Mouse (Mus musculus) embryonic facial prominence, embryonic 14.5 days (tissue): ENCODE measurements around the gene Rasal1. TPM values are rescaled to one million over a fixed set of nuclear protein-coding genes. Genes with fewer than 3 reads are reported as not detected.

ENCODE experiments used
- ATAC-seq: fragments of 200-750 bp; cut with Nextera tagmentation; 2 replicates; pipeline ENCODE4 v1.8.0; 2017; ENCODE audit warnings: low read depth, moderate number of reproducible peaks, moderate TSS enrichment
- DNase-seq: peaks from one replicate; pipeline ENCODE4 v3.0.0-alpha.2; 2015; ENCODE audit warnings: low spot score
- H3K27ac ChIP-seq: fragments of 300-500 bp; sonication (generic); replicated peaks from 2 replicates; pipeline ENCODE4 v1.5.1; 2014; ENCODE audit warnings: low read depth, mild to moderate bottlenecking, low read length, moderate library complexity
- H3K27me3 ChIP-seq: fragments of 300-500 bp; sonication (generic); replicated peaks from 2 replicates; pipeline ENCODE4 v1.6.1; 2014; ENCODE audit warnings: low read length; ENCODE audit not compliant: control insufficient read depth, insufficient read depth
- H3K36me3 ChIP-seq: fragments of 300-500 bp; sonication (generic); 2 replicates; pipeline ENCODE4 v1.6.1; 2014; ENCODE audit warnings: low read length, mixed read lengths; ENCODE audit not compliant: control insufficient read depth, insufficient read depth
- H3K4me1 ChIP-seq: fragments of 300-500 bp; sonication (generic); 2 replicates; pipeline ENCODE4 v1.6.1; 2014; ENCODE audit warnings: antibody characterized with exemption, low read length; ENCODE audit not compliant: control insufficient read depth, insufficient read depth
- H3K4me2 ChIP-seq: fragments of 300-500 bp; sonication (generic); 2 replicates; pipeline ENCODE4 v1.6.1; 2014; ENCODE audit warnings: low read depth, mild to moderate bottlenecking, low read length, moderate library complexity, mixed read lengths
- H3K4me3 ChIP-seq: fragments of 300-500 bp; sonication (generic); 2 replicates; pipeline ENCODE4 v1.5.1; 2014; ENCODE audit warnings: low read depth, mild to moderate bottlenecking, low read length
- H3K9ac ChIP-seq: fragments of 300-500 bp; sonication (generic); 2 replicates; pipeline ENCODE4 v1.6.1; 2014; ENCODE audit warnings: low read depth, mild to moderate bottlenecking, low read length, moderate library complexity, mixed read lengths
- H3K9me3 ChIP-seq: fragments of 300-500 bp; sonication (generic); 2 replicates; pipeline ENCODE4 v1.6.1; 2016; ENCODE audit warnings: low read length; ENCODE audit not compliant: control insufficient read depth
- WGBS: fragments of 180-500 bp; shearing (Covaris S2); extraction: QIAGEN DNeasy Blood & Tissue Kit; methylation state at CpG from one replicate; pipeline ENCODE4 v1.1.7; 2014; 5-methylcytosine and 5-hydroxymethylcytosine counted together
- polyA plus RNA-seq: library from polyadenylated mRNA; unstranded; fragments of >200 nt; fragmentation: Nextera tagmentation; extraction: Ambion mirVana; gene quantifications from 2 replicates; pipeline ENCODE4 v1.2.1, GENCODE M21; 2014

The Rasal1 gene
- polyA plus RNA-seq, 1 experiment from 2014 or later = 1.4 TPM

- DNase-seq = no peak
- ATAC-seq = no peak
- no peak overlapping the region for H3K27ac ChIP-seq
- H3K4me2 ChIP-seq = peak overlapping the region; percentile 42
- no peaks in the 10 kb centered on the region for H3K36me3 ChIP-seq
- H3K4me3 ChIP-seq = no peak overlapping the region
- H3K9ac ChIP-seq = no peak overlapping the region
- WGBS = 5% methylated on average over 16 of the region's 16 CpGs
- peaks cover 15% of the 10 kb centered on the region; the same call in 1 of the 2 replicates for H3K4me1 ChIP-seq
- peaks cover 26% of the 10 kb centered on the region for H3K27me3 ChIP-seq
- H3K9me3 ChIP-seq = no peaks in the 10 kb centered on the region
Measured at GRCm38 (mm10) chr5:120706541-120706940, 57.9 kb downstream of the Rasal1 start.

- Histone ChIP-seq H3K9ac (no peak overlapping the region), H3K9me3 (no peaks in the 10 kb centered on the region), H3K27me3 (peaks cover 31% of the 10 kb centered on the region), H3K4me2 (peak overlapping the region; percentile 42), H3K4me1 (peaks cover 15% of the 10 kb centered on the region; the same call in 1 of the 2 replicates), H3K36me3 (no peaks in the 10 kb centered on the region), H3K4me3 (no peak overlapping the region), H3K27ac (no peak overlapping the region)
- WGBS = 40% methylated on average over 13 of the region's 13 CpGs
- no peak for DNase-seq
- ATAC-seq = no peak
Measured at GRCm38 (mm10) chr5:120706976-120707375, 58.4 kb downstream of the Rasal1 start.

GRCm38 (mm10) chr5:120710161-120710825, 61.7 kb downstream of the Rasal1 start:
- DNase-seq (peak; percentile 68), ATAC-seq (peak; percentile 12; the same call in 1 of the 2 replicates)
- Histone ChIP-seq H3K4me2 (peak overlapping the region; percentile 66), H3K9ac (peak overlapping the region; percentile 58), H3K9me3 (no peaks in the 10 kb centered on the region), H3K27me3 (peaks cover 56% of the 10 kb centered on the region), H3K27ac (no peak overlapping the region), H3K36me3 (no peaks in the 10 kb centered on the region), H3K4me1 (peaks cover 15% of the 10 kb centered on the region; the same call in 1 of the 2 replicates), H3K4me3 (peak overlapping the region; percentile 49)
- WGBS = 0% methylated on average over 21 of the region's 40 CpGs

GRCm38 (mm10) chr5:120710826-120711248, 62.2 kb downstream of the Rasal1 start:
- ATAC-seq = no peak; the same call in 1 of the 2 replicates
- 2% methylated on average over 23 of the region's 34 CpGs for WGBS

GRCm38 (mm10) chr5:120711416-120711815, 62.8 kb downstream of the Rasal1 start:
- 3% methylated on average over 15 of the region's 43 CpGs for WGBS
- ATAC-seq = 0 out of 2 replicates have a peak, but pooled peaks have one; percentile 19
- H3K4me3 ChIP-seq = peak overlapping the region; percentile 49
- H3K36me3 ChIP-seq = no peaks in the 10 kb centered on the region
- peak overlapping the region; percentile 58 for H3K9ac ChIP-seq
- H3K27me3 ChIP-seq = peaks cover 56% of the 10 kb centered on the region
- H3K4me1 ChIP-seq = peaks cover 15% of the 10 kb centered on the region; the same call in 1 of the 2 replicates
- no peak overlapping the region for H3K27ac ChIP-seq
- DNase-seq = no peak
- H3K4me2 ChIP-seq = peak overlapping the region; percentile 66
- no peaks in the 10 kb centered on the region for H3K9me3 ChIP-seq

More at GRCm38 (mm10) chr5:120710826-120711248, 62.2 kb downstream of the Rasal1 start:
- H3K9ac ChIP-seq = peak overlapping the region; percentile 58
- H3K4me1 ChIP-seq = peaks cover 15% of the 10 kb centered on the region; the same call in 1 of the 2 replicates
- no peaks in the 10 kb centered on the region for H3K36me3 ChIP-seq
- no peak for DNase-seq
- peak overlapping the region; percentile 66 for H3K4me2 ChIP-seq
- no peaks in the 10 kb centered on the region for H3K9me3 ChIP-seq
- H3K27me3 ChIP-seq = peaks cover 56% of the 10 kb centered on the region
- H3K27ac ChIP-seq = no peak overlapping the region
- peak overlapping the region; percentile 49 for H3K4me3 ChIP-seq

- Histone ChIP-seq H3K4me1 (peaks cover 11% of the 10 kb centered on the region; the same call in 1 of the 2 replicates), H3K36me3 (no peaks in the 10 kb centered on the region), H3K4me2 (peak within 1 kb of the TSS; percentile 66), H3K9me3 (no peaks in the 10 kb centered on the region), H3K27ac (no peak within 1 kb of the TSS), H3K4me3 (peak within 1 kb of the TSS; percentile 49), H3K27me3 (peaks cover 56% of the 10 kb centered on the region), H3K9ac (peak within 1 kb of the TSS; percentile 58)
- 38% methylated on average over 3 of the region's 3 CpGs for WGBS
- ATAC-seq (no peak), DNase-seq (no peak)
Measured at GRCm38 (mm10) chr5:120711827-120712226, 63.2 kb downstream of the Rasal1 start, which contains the start of gene Dtx1. Gene Dtx1 (minus strand): TSS chr5:120711927.

GRCm38 (mm10) chr5:120712721-120713120, 64.1 kb downstream of the Rasal1 start:
- Histone ChIP-seq H3K4me3 (no peak overlapping the region), H3K4me1 (peaks cover 11% of the 10 kb centered on the region; the same call in 1 of the 2 replicates), H3K4me2 (no peak overlapping the region), H3K27ac (no peak overlapping the region), H3K36me3 (no peaks in the 10 kb centered on the region), H3K9me3 (no peaks in the 10 kb centered on the region), H3K9ac (no peak overlapping the region), H3K27me3 (peaks cover 56% of the 10 kb centered on the region)
- DNase-seq = no peak
- 78% methylated on average over 8 of the region's 8 CpGs for WGBS
- no peak for ATAC-seq

GRCm38 (mm10) chr5:120714314-120714713, 65.7 kb downstream of the Rasal1 start:
- Histone ChIP-seq H3K36me3 (no peaks in the 10 kb centered on the region), H3K4me1 (peaks cover 11% of the 10 kb centered on the region; the same call in 1 of the 2 replicates), H3K9ac (no peak overlapping the region), H3K9me3 (no peaks in the 10 kb centered on the region), H3K4me2 (no peak overlapping the region), H3K27ac (no peak overlapping the region), H3K27me3 (peaks cover 52% of the 10 kb centered on the region), H3K4me3 (no peak overlapping the region)
- DNase-seq (peak; percentile 58), ATAC-seq (no peak)
- 6% methylated on average over 16 of the region's 16 CpGs for WGBS
